Mouse (Mus musculus) small intestine, adult 2 months (tissue): ENCODE measurements around the gene Sept4.

Source experiments
- CTCF ChIP-seq: fragments of 200-500 bp; IDR thresholded peaks from 2 replicates; pipeline ENCODE4 v1.5.1; 2012; ENCODE audit warnings: low read depth, mild to moderate bottlenecking, control low read depth, inconsistent platforms, low read length, moderate library complexity, mixed read lengths; ENCODE audit not compliant: insufficient replicate concordance, insufficient read length; ENCODE audit errors: extremely low read depth
- POLR2A ChIP-seq: fragments of 200-500 bp; IDR thresholded peaks from 2 replicates; pipeline ENCODE4 v1.6.1; 2012; ENCODE audit warnings: low read depth, mild to moderate bottlenecking, control low read depth, inconsistent platforms, low read length, moderate library complexity

GRCm38 (mm10) chr11:87583291-87584034 is 14.8 kb downstream of the Sept4 start:
- TF ChIP-seq CTCF: no peak
- TF ChIP-seq POLR2A: no peak
